Mouse (Mus musculus): Measurements from ENCODE around the gene Hagh.

Gene Hagh

DNA sequence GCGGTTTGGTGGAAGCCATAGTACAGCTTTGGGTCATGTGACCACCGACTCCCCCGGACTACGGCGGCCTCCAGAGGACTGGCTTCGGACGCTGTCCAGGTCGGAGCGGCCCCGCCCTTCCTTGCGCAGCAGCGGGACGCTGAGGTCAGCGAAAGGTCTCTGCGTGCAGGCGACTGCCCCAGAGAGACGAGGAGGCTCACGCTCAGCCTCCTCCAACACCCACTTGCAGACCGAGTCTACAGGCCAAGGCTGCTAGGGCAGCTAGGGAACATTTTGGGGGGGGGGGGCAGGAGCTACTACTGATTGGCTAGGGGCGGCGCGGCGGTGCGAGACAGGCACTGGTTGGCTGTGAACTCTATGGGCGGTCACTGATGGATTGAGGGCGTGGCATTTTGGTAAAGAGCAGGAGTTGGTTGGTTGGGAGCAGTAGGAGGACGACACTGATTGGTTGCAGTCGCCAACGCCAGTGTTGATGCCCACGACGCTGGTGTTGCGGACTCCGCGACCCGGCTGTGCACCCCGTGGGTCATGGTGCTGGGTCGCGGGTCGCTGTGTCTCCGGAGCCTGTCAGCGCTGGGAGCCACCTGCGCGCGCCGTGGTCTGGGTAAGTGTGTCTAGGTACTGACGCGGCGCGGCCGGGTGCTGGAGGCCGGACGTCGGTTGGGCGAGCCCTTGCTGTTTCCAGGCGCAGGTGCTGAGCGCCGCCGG, 10.3 kb downstream of the Hagh start, which contains the start of gene Fahd1:
Fahd1 (minus strand) TSS at position 300 of the 708 bp plus-strand sequence.
- peak; percentile 97 for DNase-seq (ENCODE audit: low spot score in 2 of 2)

DNA sequence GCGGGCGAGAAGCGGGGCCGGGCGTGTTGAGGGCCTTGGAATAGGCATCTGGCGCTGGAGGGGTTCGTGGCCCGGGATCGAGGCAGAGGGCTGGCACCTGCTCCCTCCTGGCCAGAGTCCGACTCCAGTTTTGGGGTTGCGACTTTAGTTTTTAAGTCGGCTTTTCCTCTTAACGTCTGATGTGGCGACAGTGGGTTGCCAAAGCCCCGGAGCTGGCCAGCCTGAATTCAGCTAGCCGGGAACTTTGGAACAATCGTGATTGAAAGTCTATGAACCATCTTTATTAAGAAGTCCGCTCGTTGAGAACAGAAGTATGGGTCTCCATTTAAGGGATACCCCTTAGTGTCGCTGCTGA, 10.8 kb downstream of the Hagh start:
- no peak for DNase-seq (ENCODE audit: low spot score in 2 of 2)

- DNase-seq (ENCODE audit: low spot score in 2 of 2) = no peak
Observed at GRCm38 (mm10) chr17:24851381-24852125, 11.6 kb downstream of the Hagh start.

DNA sequence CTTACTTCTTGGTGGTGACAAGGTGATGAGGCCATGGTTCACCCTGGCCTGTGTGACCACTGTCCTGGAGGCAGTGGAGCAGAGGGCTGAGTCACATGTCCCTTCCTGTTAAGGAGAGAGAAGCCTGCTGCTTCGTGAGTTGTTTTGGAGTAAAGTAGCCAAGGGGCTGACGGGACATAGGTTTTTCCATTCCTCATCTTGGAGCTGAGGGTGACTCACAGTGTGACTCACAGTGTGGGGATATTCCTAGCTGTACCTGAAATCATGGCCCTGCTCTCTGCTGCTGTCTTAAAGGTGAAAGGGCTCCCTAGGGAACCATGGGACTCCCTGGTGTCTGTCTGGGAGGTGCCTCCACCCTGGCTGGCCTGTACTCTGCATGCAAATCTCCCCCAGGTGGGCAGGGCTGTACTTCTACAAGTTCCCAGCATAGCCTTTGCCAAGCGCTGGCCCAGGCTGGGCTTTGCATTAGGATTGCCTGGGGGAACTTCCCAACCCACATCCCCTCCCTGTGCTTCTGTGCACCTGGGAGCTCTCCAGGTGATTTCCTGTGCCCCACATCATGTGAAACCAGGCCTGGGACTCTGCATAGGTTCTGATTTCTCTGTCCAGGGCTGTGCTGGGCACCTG, 16.0 kb downstream of the Hagh start:
- DNase-seq (ENCODE audit: low spot score in 2 of 2) = no peak

- no peak for DNase-seq (ENCODE audit: low spot score in 2 of 2)
Observed at GRCm38 (mm10) chr17:24856589-24856988, 16.6 kb downstream of the Hagh start.

DNA sequence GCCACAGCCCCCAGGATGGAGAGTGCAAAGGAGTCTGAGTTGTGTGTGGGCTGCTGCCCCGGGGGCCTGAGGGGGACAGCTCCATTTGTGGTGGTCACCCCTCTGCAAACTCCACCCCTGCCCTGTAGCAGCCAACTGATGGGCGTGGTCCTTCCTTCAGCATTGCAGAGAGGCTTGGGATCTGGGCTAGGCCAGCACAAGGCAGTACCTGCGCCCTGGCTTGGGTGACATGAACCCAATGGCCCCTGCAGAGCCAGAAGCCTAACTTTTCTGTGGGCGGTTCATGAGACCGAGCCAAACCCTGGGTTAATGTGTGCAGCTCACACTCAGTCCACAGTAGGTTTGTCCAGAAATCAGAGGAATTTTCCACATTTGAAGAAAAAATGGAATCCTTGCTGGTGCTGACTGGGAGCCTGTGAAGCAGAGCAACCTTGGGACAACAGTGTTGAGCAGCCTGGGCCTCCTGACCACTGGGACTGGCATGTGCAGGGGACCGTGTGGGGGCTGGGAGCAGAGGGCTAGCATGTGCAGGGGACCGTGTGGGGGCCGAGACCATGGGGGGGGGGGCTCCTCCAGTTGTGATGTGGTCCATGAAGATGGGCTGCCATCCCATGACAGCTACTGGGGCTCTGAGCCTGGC, 18.0 kb downstream of the Hagh start:
- no peak for DNase-seq (ENCODE audit: low spot score in 2 of 2)

GRCm38 (mm10) chr17:24858967-24859366, 19.0 kb downstream of the Hagh start:
- no peak for DNase-seq (ENCODE audit: low spot score in 2 of 2)

- DNase-seq (ENCODE audit: low spot score in 2 of 2) = no peak
Observed at GRCm38 (mm10) chr17:24860076-24860475, 20.1 kb downstream of the Hagh start.

GRCm38 (mm10) chr17:24861785-24862184, 21.8 kb downstream of the Hagh start:
- no peak for DNase-seq (ENCODE audit: low spot score in 2 of 2)

DNA sequence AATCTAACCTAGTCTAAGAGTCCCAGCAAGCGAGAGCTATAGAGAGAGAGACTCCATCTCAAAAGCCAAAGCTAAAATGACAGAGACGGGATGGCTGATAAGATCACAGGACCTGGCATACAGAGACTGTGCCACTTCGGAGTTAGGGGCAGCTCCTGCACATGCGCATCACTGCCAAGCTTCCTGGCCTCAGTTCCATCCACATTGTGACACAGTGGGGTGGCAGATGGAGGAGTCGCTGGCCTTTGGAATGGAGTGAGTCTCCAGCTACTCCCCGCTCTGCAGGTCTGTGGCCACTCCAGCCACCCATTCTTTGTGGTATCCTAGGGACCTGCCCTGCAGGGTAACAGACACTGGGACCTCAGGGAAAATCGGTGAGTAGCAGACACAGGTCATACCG, 25.8 kb downstream of the Hagh start, which contains the start of gene Igfals:
Igfals (plus strand) TSS at position 222 of the 400 bp plus-strand sequence.
- no peak for DNase-seq (ENCODE audit: low spot score in 2 of 2)

DNA sequence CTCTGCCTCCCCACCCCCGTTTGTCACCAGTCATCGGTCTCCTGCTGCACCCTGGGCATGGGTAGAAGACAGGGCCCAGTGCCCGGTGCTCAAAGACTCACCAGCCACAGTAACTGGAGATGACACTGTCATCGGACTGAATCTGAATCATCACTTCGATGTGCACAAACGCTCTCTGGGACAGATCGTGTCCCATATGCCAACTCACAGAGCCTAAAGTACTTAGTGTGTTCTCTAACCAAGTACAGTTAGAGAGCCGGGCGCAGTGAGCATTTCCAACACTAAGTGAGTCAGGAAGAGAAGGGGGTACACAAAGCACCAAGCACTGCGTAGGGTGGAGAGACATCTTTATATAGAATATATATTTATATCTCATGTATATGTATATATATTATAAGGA, 28.0 kb downstream of the Hagh start:
- DNase-seq (ENCODE audit: low spot score in 2 of 2) = peak in 1 of 2 experiments; percentile 52

DNA sequence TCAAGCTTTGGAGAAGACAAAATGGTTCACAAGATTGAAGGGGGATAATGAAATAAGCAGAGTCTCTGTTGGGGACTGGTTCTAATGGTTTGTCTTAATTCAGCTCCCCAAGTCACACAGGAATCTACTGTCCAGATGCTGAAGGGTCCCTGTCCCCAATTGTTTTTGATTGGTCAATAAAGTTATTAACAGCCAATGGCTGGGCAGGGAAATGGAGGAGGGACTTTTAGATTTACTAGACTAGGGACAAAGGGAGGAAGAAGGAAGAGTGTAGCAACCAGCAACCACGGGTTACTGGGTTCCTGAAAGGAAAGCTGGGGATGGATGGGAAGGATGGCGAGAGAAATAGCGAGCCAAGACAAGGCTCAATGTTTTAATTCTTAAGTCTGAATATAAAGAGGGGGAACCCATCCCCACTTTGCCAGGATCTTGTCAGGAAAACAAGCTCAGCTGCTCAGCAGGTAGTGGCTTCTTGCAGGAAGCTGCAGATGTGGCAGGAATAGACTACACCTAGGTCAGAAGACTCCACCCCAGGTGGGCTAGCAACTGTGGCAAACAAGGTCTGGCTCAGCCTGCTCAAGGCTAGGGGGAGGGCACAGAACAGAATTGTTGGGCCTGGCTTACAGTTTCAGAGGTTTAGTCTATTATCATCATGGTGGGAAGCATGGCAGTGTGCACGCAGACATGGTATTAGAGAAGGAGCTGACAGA, 33.9 kb downstream of the Hagh start:
- DNase-seq (ENCODE audit: low spot score in 2 of 2) = no peak

GRCm38 (mm10) chr17:24874405-24874745, 34.4 kb downstream of the Hagh start:
- DNase-seq (ENCODE audit: low spot score in 2 of 2) = no peak

- no peak for DNase-seq (ENCODE audit: low spot score in 2 of 2)
Observed at GRCm38 (mm10) chr17:24874989-24875388, 35.0 kb downstream of the Hagh start.

DNA sequence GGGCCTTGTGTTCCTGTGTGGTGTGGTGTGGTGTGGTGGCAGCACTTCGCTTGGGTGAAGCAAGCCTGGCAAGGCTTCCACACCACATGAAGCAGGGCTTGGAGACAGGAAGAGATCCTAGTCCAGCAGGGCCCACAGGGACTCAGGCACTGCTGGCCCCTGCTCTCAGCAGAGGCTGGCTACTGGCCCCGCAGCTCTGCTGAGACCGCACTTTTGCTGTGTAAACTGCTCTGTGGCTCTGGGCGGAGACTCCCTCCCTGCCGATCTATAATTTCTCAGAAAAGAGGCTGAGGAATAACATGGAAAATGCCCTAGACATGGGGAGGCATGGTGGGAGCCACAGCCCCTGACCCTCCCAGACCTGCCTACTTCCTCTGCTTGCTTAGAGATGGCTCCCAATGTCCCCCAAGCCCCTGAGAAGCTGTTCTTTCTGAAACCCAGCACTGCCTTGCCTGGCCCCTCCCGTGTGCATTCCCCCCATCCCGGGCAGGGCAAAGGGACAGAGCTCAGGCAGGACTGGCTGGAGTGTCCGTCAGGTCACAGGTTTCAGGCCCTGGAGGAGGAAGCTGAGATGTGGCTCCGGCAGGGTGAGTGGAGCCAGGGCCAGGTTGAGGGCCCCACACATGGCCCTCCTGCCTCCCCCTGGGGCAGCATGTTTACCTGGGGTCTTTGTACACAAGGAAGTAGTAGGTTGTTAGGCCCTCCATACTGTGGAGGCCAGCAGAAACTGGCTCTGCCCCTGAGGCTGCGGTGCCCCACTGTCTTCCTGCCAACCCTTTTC, 37.6 kb downstream of the Hagh start:
- no peak for DNase-seq (ENCODE audit: low spot score in 2 of 2)

DNA sequence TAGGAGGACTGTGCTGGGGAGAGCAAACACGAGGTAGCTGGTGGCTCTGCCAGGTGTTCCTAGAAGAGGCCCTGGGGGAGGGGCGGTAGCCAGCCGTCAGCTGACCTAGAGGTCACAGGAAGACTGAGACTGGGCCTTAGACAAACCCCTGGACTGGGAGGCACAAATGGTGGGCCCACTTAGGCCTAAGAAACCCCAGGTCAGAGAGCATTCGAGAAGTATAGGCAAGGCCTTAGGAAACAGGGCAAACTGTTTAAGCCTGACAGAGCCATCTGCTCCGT, 38.1 kb downstream of the Hagh start:
- no peak for DNase-seq (ENCODE audit: low spot score in 2 of 2)

DNA sequence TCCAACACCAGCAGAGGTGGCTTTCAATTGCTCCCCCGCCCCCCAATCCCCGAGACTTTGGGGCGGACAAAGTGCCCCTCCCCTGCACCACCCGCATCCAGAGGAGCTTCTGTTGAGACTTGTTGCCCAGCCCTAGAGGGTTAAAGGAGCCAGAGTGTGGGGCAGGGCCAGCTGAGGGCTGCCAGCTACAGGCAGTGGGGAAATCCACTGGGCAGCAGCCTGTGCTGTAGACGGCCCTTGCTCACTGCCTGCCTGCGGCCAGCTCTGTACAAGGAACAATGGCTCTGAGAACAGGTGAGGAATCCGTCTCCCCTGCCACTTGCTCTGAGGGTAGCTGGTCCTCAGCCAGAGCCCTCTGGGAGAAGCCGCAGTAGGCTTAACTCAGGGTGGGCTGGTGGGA, 38.6 kb downstream of the Hagh start:
- DNase-seq (ENCODE audit: low spot score in 2 of 2) = no peak

GRCm38 (mm10) chr17:24881738-24882440, 41.9 kb downstream of the Hagh start:
- no peak for DNase-seq (ENCODE audit: low spot score in 2 of 2)

- no peak for DNase-seq (ENCODE audit: low spot score in 2 of 2)
Observed at GRCm38 (mm10) chr17:24884391-24884790, 44.4 kb downstream of the Hagh start.

- no peak for DNase-seq (ENCODE audit: low spot score in 2 of 2)
Observed at GRCm38 (mm10) chr17:24885356-24886133, 45.6 kb downstream of the Hagh start.

Data from right cerebral cortex, postnatal 36 days (tissue).